8 mouse cellular contexts compared by ENCODE assay signal in the genomic region with DNA sequence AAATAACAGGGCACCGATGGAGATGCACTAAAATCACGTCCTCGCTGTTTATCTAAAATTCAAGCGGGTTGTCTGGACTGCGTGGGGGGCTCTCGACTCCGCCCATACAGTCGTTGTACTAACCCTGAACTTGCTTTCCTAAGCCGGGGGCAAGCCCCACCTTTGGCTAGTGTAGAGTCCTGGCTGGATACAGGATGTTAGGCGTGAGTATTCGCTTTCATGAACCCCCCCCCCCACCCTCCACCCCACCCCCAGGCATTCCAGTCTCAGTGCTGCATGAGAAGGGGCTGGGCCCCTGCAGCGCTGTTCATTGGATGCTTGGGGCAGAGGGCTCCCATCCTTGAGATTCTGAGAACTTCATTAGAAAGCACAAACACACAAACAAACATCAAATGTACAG. TPM values are rescaled to one million over a fixed set of nuclear protein-coding genes. Genes with fewer than 3 reads are reported as not detected.
A peak's percentile ranks its signal among the peaks of the same experiment; 100 is the strongest.
DNase-seq lines count a peak whose midpoint lies in the region; ATAC-seq and TF ChIP-seq lines count a peak whose summit lies in the region.

No protein-coding gene starts in this region.

- ATAC-seq in kidney, embryonic 15.5 days (replicated peaks; ENCODE audit: low FRiP score): no peak; the same call in 1 of the 2 replicates
- ATAC-seq in embryonic facial prominence, embryonic 11.5 days (replicated peaks; ENCODE audit: insufficient number of reproducible peaks, low FRiP score, low TSS enrichment, low read depth): peak; percentile 7; the same call in 1 of the 2 replicates
- ATAC-seq in hindbrain, embryonic 15.5 days (ENCODE audit: low FRiP score, low read depth): no peak
- ATAC-seq in midbrain, postnatal 0 days (ENCODE audit: low FRiP score): no peak

- no peak overlapping the region for H3K9ac ChIP-seq in kidney, embryonic 15.5 days
- peak overlapping the region; percentile 99 for H3K9ac ChIP-seq in embryonic facial prominence, embryonic 11.5 days (replicated peaks; ENCODE audit: low read length)
- H3K9ac ChIP-seq in hindbrain, embryonic 15.5 days: no peak overlapping the region
- H3K9ac ChIP-seq in midbrain, postnatal 0 days (replicated peaks; ENCODE audit: low read length, poor library complexity, severe bottlenecking): no peak overlapping the region

- H3K27me3 ChIP-seq in kidney, embryonic 15.5 days: no peaks in the 10 kb centered on the region
- H3K27me3 ChIP-seq in kidney, adult 2 months (replicated peaks; ENCODE audit: control insufficient read depth, insufficient read depth, low read length): no peaks in the 10 kb centered on the region
- no peaks in the 10 kb centered on the region for H3K27me3 ChIP-seq in embryonic facial prominence, embryonic 11.5 days (ENCODE audit: control insufficient read depth, insufficient read depth, low read length)
- H3K27me3 ChIP-seq in hindbrain, embryonic 15.5 days: peaks cover 12% of the 10 kb centered on the region
- H3K27me3 ChIP-seq in midbrain, postnatal 0 days (ENCODE audit: insufficient read depth, low read length): no peaks in the 10 kb centered on the region; the same call in 1 of the 2 replicates

- no peak for DNase-seq in kidney, adult 2 months
- peak; percentile 50 for DNase-seq in embryonic facial prominence, embryonic 11.5 days (ENCODE audit: low spot score)
- DNase-seq in midbrain, postnatal 0 days (ENCODE audit: low spot score): no peak
- no peak for DNase-seq in frontal cortex, postnatal 36 days (ENCODE audit: low spot score in 2 of 2)
- DNase-seq in frontal cortex, adult 2 months (ENCODE audit: extremely low spot score in 1 of 2, low spot score in 1 of 2): no peak
- DNase-seq in adrenal gland, adult 2 months: no peak

- TF ChIP-seq POLR2A in kidney, adult 2 months (IDR thresholded peaks at IDR 0.05; ENCODE audit: low read depth, low read length): no peak

- peak overlapping the region; percentile 95 for H3K4me2 ChIP-seq in kidney, embryonic 15.5 days
- H3K4me2 ChIP-seq in embryonic facial prominence, embryonic 11.5 days (ENCODE audit: low read depth, low read length): peak overlapping the region; percentile 88
- H3K4me2 ChIP-seq in hindbrain, embryonic 15.5 days: peak overlapping the region; percentile 96
- peak overlapping the region; percentile 95; the same call in 1 of the 2 replicates for H3K4me2 ChIP-seq in midbrain, postnatal 0 days (ENCODE audit: low read depth, low read length, poor library complexity, severe bottlenecking)

- peaks cover 55% of the 10 kb centered on the region for H3K4me1 ChIP-seq in kidney, embryonic 15.5 days
- peaks cover 5% of the 10 kb centered on the region for H3K4me1 ChIP-seq in kidney, adult 2 months (ENCODE audit: control insufficient read depth, insufficient read depth, low read length)
- H3K4me1 ChIP-seq in embryonic facial prominence, embryonic 11.5 days (ENCODE audit: control insufficient read depth, insufficient read depth, low read length): peaks cover 10% of the 10 kb centered on the region
- H3K4me1 ChIP-seq in hindbrain, embryonic 15.5 days (replicated peaks): peaks cover 42% of the 10 kb centered on the region
- H3K4me1 ChIP-seq in midbrain, postnatal 0 days (ENCODE audit: insufficient read depth, low read length): peaks cover 17% of the 10 kb centered on the region

- WGBS in kidney, embryonic 15.5 days: 5% methylated on average over 12 of the region's 12 CpGs
- 21% methylated on average over 12 of the region's 12 CpGs for WGBS in kidney, adult 2 months
- 9% methylated on average over 12 of the region's 12 CpGs for WGBS in embryonic facial prominence, embryonic 11.5 days
- WGBS in hindbrain, embryonic 15.5 days: 15% methylated on average over 12 of the region's 12 CpGs
- 22% methylated on average over 12 of the region's 12 CpGs for WGBS in midbrain, postnatal 0 days

- H3K27ac ChIP-seq in kidney, embryonic 15.5 days: no peak overlapping the region
- no peak overlapping the region for H3K27ac ChIP-seq in kidney, adult 2 months (ENCODE audit: insufficient read depth, low read depth, low read length)
- peak overlapping the region; percentile 98; the same call in 1 of the 2 replicates for H3K27ac ChIP-seq in embryonic facial prominence, embryonic 11.5 days (replicated peaks; ENCODE audit: low read depth, low read length)
- H3K27ac ChIP-seq in hindbrain, embryonic 15.5 days (replicated peaks): peak overlapping the region; percentile 88; the same call in 1 of the 2 replicates
- H3K27ac ChIP-seq in midbrain, postnatal 0 days (ENCODE audit: low read depth, low read length): no peak overlapping the region

- H3K4me3 ChIP-seq in kidney, embryonic 15.5 days (replicated peaks): no peak overlapping the region
- H3K4me3 ChIP-seq in kidney, adult 2 months (ENCODE audit: insufficient read depth, low read depth, low read length): no peak overlapping the region
- no peak overlapping the region for H3K4me3 ChIP-seq in embryonic facial prominence, embryonic 11.5 days (ENCODE audit: low read depth, low read length)
- 0 out of 2 replicates have a peak overlapping the region, but pooled peaks have one; percentile 66 for H3K4me3 ChIP-seq in hindbrain, embryonic 15.5 days
- H3K4me3 ChIP-seq in midbrain, postnatal 0 days (ENCODE audit: low read depth, low read length): no peak overlapping the region

- H3K9me3 ChIP-seq in kidney, embryonic 15.5 days (replicated peaks): no peaks in the 10 kb centered on the region
- no peaks in the 10 kb centered on the region for H3K9me3 ChIP-seq in embryonic facial prominence, embryonic 11.5 days (replicated peaks; ENCODE audit: control insufficient read depth, low read length)
- H3K9me3 ChIP-seq in hindbrain, embryonic 15.5 days: no peaks in the 10 kb centered on the region
- H3K9me3 ChIP-seq in midbrain, postnatal 0 days (ENCODE audit: low read length): no peaks in the 10 kb centered on the region

- TF ChIP-seq CTCF in kidney, adult 2 months (conservative IDR thresholded peaks at IDR 0.05; ENCODE audit: insufficient read depth, insufficient read length, low read depth, low read length): no peak
- TF ChIP-seq CTCF in midbrain, postnatal 0 days (IDR thresholded peaks at IDR 0.05): no peak

- no peaks in the 10 kb centered on the region for H3K36me3 ChIP-seq in kidney, embryonic 15.5 days
- H3K36me3 ChIP-seq in kidney, adult 2 months (ENCODE audit: control insufficient read depth, insufficient read depth, low read length): no peaks in the 10 kb centered on the region
- H3K36me3 ChIP-seq in embryonic facial prominence, embryonic 11.5 days (replicated peaks; ENCODE audit: control insufficient read depth, insufficient read depth, low read depth, low read length): no peaks in the 10 kb centered on the region
- H3K36me3 ChIP-seq in hindbrain, embryonic 15.5 days: no peaks in the 10 kb centered on the region
- no peaks in the 10 kb centered on the region for H3K36me3 ChIP-seq in midbrain, postnatal 0 days (ENCODE audit: insufficient read depth, low read length)

RNA-seq across cellular contexts. Expression of a gene that starts 0.7 kb away (rescaled TPM):
- 61.0 and 65.3 TPM in 2 replicates for polyA plus RNA-seq in kidney, embryonic 15.5 days (2015; fragmentation: Nextera tagmentation; extraction: Ambion mirVana)
- 18.6 and 23.8 TPM in 2 replicates for polyA plus RNA-seq in kidney, adult 2 months (2012; rRNA removed)
- polyA plus RNA-seq in embryonic facial prominence, embryonic 11.5 days (2014; fragmentation: Nextera tagmentation; extraction: Ambion mirVana): 166 and 168 TPM in 2 replicates
- 106 and 113 TPM in 2 replicates for polyA plus RNA-seq in hindbrain, embryonic 15.5 days (2015; fragmentation: Nextera tagmentation; extraction: Ambion mirVana)
- 127 and 131 TPM in 2 replicates for total RNA-seq in midbrain, postnatal 0 days (2014; rRNA removed)
- 95.8 and 99.6 TPM in 2 replicates for polyA plus RNA-seq in midbrain, postnatal 0 days (2015; fragmentation: Nextera tagmentation; extraction: Ambion mirVana)
- 52.1 and 61.0 TPM in 2 replicates for polyA plus RNA-seq in frontal cortex, adult 2 months (2012; rRNA removed)
- total RNA-seq in adrenal gland, adult 2 months (2021): 100 to 1,000 TPM in 1 of 2 experiments, 10 to 100 TPM in 1; 56.3 to 119 TPM
- 36.8 and 65.7 TPM in 2 replicates for polyA plus RNA-seq in adrenal gland, adult 2 months (2012; rRNA removed)

Comparison
In these comparisons a context has a peak if more than half of its experiments do, and no peak if none do; other contexts are left out.
1. H3K27ac ChIP-seq: peak in embryonic facial prominence, embryonic 11.5 days (single experiment) and hindbrain, embryonic 15.5 days (single experiment); none in kidney, embryonic 15.5 days (single experiment), kidney, adult 2 months (single experiment) and midbrain, postnatal 0 days (single experiment).
2. Peak in every context shown above with its lines, with median percentiles within 50 percentile points of each other: H3K4me2 ChIP-seq.